Mouse (Mus musculus): ENCODE measurements around the gene Zp2. TPM values are rescaled to one million over a fixed set of nuclear protein-coding genes. Genes with fewer than 3 reads are reported as not detected.

Zp2 gene
- 1 to 10 TPM in 1 of 2 experiments, under 1 TPM in 1; 0.65 to 1.8 TPM for total RNA-seq (2021)

GRCm38 (mm10) chr7:120145191-120145590, at the start of gene Zp2:
Gene Zp2, minus strand, starts transcription at chr7:120145291.
- intact Hi-C loops (cut with DNase I), result no loop called here
- no peak for DNase-seq

- DNase-seq, result no peak
- intact Hi-C loops (cut with DNase I), result no loop called here
Observed at GRCm38 (mm10) chr7:120192816-120193215, 47.7 kb upstream of the Zp2 start.

- intact Hi-C loops (cut with DNase I), result no loop called here
- no peak for DNase-seq
Observed at GRCm38 (mm10) chr7:120192207-120192606, 47.1 kb upstream of the Zp2 start.

- DNase-seq, result no peak
- intact Hi-C loops (cut with DNase I), result no loop called here
Observed at GRCm38 (mm10) chr7:120190150-120190665, 45.1 kb upstream of the Zp2 start.

- no peak for DNase-seq
- intact Hi-C loops (cut with DNase I), result no loop called here
Observed at GRCm38 (mm10) chr7:120189369-120190149, 44.5 kb upstream of the Zp2 start.

GRCm38 (mm10) chr7:120188946-120189345, 43.9 kb upstream of the Zp2 start:
- intact Hi-C loops (cut with DNase I), result no loop called here
- DNase-seq, result no peak

GRCm38 (mm10) chr7:120182891-120183290, 37.8 kb upstream of the Zp2 start:
- intact Hi-C loops (cut with DNase I), result no loop called here
- no peak for DNase-seq

GRCm38 (mm10) chr7:120181401-120182230, 36.5 kb upstream of the Zp2 start:
- intact Hi-C loops (cut with DNase I), result no loop called here
- no peak for DNase-seq

GRCm38 (mm10) chr7:120180547-120180946, 35.5 kb upstream of the Zp2 start:
- intact Hi-C loops (cut with DNase I), result no loop called here
- DNase-seq, result no peak

GRCm38 (mm10) chr7:120178935-120179334, 33.8 kb upstream of the Zp2 start:
- DNase-seq, result no peak
- intact Hi-C loops (cut with DNase I), result no loop called here

GRCm38 (mm10) chr7:120177611-120178010, 32.5 kb upstream of the Zp2 start:
- intact Hi-C loops (cut with DNase I), result no loop called here

GRCm38 (mm10) chr7:120174723-120175504, 29.8 kb upstream of the Zp2 start:
- no peak for DNase-seq
- intact Hi-C loops (cut with DNase I), result no loop called here

More at GRCm38 (mm10) chr7:120177611-120178010, 32.5 kb upstream of the Zp2 start:
- no peak for DNase-seq

- intact Hi-C loops (cut with DNase I), result no loop called here
- DNase-seq, result no peak
Observed at GRCm38 (mm10) chr7:120173603-120174244, 28.6 kb upstream of the Zp2 start, which contains the start of gene Anks4b. Gene Anks4b, plus strand, starts transcription at chr7:120173858.

GRCm38 (mm10) chr7:120172188-120172700, 27.2 kb upstream of the Zp2 start:
- intact Hi-C loops (cut with DNase I), result no loop called here

GRCm38 (mm10) chr7:120163581-120164251, 18.6 kb upstream of the Zp2 start:
- intact Hi-C loops (cut with DNase I), result no loop called here
- DNase-seq, result no peak

More at GRCm38 (mm10) chr7:120172188-120172700, 27.2 kb upstream of the Zp2 start:
- no peak for DNase-seq

- intact Hi-C loops (cut with DNase I), result no loop called here
- DNase-seq, result no peak
Observed at GRCm38 (mm10) chr7:120158121-120158613, 13.1 kb upstream of the Zp2 start.

- no peak for DNase-seq
Observed at GRCm38 (mm10) chr7:120157575-120158061, 12.5 kb upstream of the Zp2 start.

GRCm38 (mm10) chr7:120156841-120157409, 11.8 kb upstream of the Zp2 start:
- intact Hi-C loops (cut with DNase I), result no loop called here
- DNase-seq, result no peak

More at GRCm38 (mm10) chr7:120157575-120158061, 12.5 kb upstream of the Zp2 start:
- intact Hi-C loops (cut with DNase I), result no loop called here

Measured in heart, postnatal 36 days (tissue).